Mouse (Mus musculus) testis, adult 2 months (tissue): Measurements from ENCODE around the gene Macc1.

Experiments used
- CTCF ChIP-seq: fragments of 200-500 bp; IDR thresholded peaks from 2 replicates; pipeline ENCODE4 v1.5.1; 2012; ENCODE audit warnings: low read depth, mild to moderate bottlenecking, inconsistent platforms, low read length, moderate library complexity; ENCODE audit not compliant: control insufficient read depth, insufficient read depth, insufficient replicate concordance
- POLR2A ChIP-seq: fragments of 200-500 bp; IDR thresholded peaks from 2 replicates; pipeline ENCODE4 v1.6.1; 2012; ENCODE audit warnings: low read depth, mild to moderate bottlenecking, inconsistent platforms, low read length, moderate library complexity; ENCODE audit not compliant: control insufficient read depth

GRCm38 (mm10) chr12:119365041-119365440 lies 51.0 kb downstream of the Macc1 start:
- TF ChIP-seq POLR2A = no peak
- TF ChIP-seq CTCF = no peak
